Mouse (Mus musculus) macrophage (primary cell): Measurements from ENCODE around the gene Fkbp5. TPM values are rescaled to one million over a fixed set of nuclear protein-coding genes. Genes with fewer than 3 reads are reported as not detected.
A peak's percentile ranks its signal among the peaks of the same experiment; 100 is the strongest.

Experiments used
- H3K27ac ChIP-seq: fragments of 350-480 bp; formaldehyde crosslinking; 2 replicates; pipeline ENCODE4 v1.9.0; 2021
- H3K36me3 ChIP-seq: fragments of 350-480 bp; formaldehyde crosslinking; 2 replicates; pipeline ENCODE4 v1.9.0; 2021; ENCODE audit errors: inconsistent target
- H3K4me3 ChIP-seq: fragments of 350-480 bp; formaldehyde crosslinking; 2 replicates; pipeline ENCODE4 v1.9.0; 2021; ENCODE audit errors: inconsistent target
- H3K79me2 ChIP-seq: fragments of 350-480 bp; formaldehyde crosslinking; 2 replicates; pipeline ENCODE4 v1.9.0; 2021; ENCODE audit errors: inconsistent target
- WGBS: methylation state at CpG from one replicate; pipeline ENCODE4 v1.1.7; 2026; ENCODE audit warnings: inconsistent platforms; ENCODE audit not compliant: missing documents; 5-methylcytosine and 5-hydroxymethylcytosine counted together
- polyA plus RNA-seq: library from polyadenylated mRNA; stranded (reverse); fragments of 250-400 nt; gene quantifications from 3 replicates; pipeline ENCODE4 v1.2.4, GENCODE M21; 2018; ENCODE audit warnings: inconsistent platforms

The Fkbp5 gene
- polyA plus RNA-seq, 1 experiment from 2014 or later: 5.8 TPM

DNA sequence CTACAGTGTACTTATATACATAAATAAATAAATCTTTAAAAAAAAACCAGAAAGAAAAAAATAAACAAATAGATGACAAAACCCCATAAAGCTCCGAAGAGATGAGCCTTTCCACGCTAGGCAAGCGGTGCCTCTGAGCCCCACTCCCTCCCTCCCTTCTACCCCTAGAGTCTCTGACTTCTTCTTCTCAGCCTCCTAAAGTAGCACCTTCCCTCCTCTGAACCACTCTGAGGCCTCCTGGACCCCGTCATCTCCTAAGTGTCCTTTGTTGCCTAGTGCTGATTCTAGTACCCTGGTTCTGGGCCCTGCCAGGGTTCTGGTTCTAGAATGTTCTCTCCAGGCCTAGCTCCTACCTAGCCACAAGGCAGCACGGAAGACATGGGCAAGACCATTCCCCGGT is 13.2 kb upstream of the Fkbp5 start, which contains the start of gene Armc12:
Gene Armc12 (plus strand): TSS at position 301 of the 400 bp plus-strand sequence.
- Histone ChIP-seq H3K4me3 (no peak within 1 kb of the TSS), H3K36me3 (no peaks in the 10 kb centered on the region), H3K79me2 (no peaks in the 10 kb centered on the region), H3K27ac (no peak within 1 kb of the TSS)
- WGBS: 95% methylated on average over 6 of the region's 6 CpGs

DNA sequence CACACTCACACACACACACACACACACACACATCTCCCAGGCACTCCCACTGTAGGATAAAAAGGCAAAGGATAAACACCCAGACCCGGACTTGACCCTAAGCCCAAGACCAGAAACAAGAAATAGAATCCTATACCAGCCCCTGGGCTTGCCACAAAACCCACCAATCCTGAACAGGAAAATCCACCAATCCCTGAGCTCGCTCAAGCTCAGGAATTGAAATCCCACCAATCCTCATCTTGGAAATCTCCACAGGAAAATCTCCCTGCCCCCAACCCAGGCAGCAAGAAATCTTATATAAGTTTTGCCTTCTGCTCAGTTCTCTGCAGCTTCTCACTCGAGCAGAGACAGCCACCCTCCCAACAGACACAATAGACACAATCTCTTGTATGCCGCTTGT is 11.8 kb upstream of the Fkbp5 start:
- Histone ChIP-seq H3K36me3 (no peaks in the 10 kb centered on the region), H3K4me3 (no peak overlapping the region), H3K79me2 (no peaks in the 10 kb centered on the region), H3K27ac (no peak overlapping the region)
- WGBS: 81% methylated on average over 4 of the region's 4 CpGs

DNA sequence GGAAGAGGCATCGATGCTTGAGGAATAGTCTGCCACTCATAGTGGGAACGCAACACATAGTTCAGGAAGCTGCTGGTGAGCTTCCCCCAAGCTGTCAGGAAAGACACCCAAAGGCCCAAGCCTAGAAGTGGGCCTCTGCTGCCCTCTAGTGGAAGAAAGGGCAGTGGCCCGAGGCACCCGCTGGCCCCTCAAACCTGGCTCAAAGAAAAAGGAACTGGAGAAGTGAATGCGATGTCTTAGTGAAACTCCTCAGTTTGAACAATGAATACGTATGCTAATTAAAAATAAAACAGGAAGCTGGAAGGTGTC is 10.7 kb upstream of the Fkbp5 start:
- no peak overlapping the region for H3K27ac ChIP-seq
- 1% methylated on average over 6 of the region's 6 CpGs for WGBS
- H3K4me3 ChIP-seq: no peak overlapping the region
- H3K79me2 ChIP-seq: no peaks in the 10 kb centered on the region
- no peaks in the 10 kb centered on the region for H3K36me3 ChIP-seq

DNA sequence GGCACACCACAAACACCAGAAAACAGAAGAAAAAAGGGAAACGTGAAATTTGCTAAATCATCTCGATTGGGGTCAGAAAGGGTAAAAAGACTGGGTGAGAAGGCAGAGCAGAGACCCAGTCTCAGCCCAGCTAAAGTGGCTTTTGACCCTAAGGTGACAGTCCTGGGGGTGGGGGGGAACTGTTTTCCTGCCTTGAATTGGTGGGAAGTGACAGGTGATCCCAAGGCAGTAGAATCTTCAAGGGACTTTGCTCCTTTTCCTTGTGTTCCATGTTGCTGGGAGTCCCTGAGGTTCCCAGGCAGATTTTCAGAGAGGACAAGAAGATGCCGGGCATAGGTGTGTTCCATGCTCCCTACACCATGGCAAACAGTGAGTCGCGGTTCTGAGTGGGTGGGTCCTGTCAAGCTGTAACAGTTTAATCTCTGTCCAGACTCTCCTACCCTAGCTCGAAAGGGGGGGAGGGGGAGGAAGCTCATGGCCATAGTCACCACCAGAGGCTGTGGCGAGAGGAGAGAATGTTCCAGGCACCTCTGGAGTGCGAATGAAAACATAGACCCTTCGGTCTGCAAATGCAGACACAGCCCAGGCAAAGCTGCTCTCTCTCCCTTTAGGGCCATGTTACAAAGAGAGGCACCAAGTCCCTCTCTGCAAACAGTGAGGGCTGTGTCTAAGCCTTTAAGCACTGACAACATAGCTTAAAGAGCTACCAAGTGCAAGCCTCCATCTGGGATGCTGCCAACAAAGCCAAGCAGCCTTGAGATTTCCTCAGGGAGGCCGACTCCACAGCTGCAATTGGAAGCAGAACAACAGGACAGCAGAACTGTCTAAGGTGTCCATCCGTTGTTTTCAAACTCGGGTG is 10.1 kb upstream of the Fkbp5 start:
- H3K4me3 ChIP-seq: no peak overlapping the region
- H3K36me3 ChIP-seq: no peaks in the 10 kb centered on the region
- no peaks in the 10 kb centered on the region for H3K79me2 ChIP-seq
- 23% methylated on average over 12 of the region's 12 CpGs for WGBS
- no peak overlapping the region for H3K27ac ChIP-seq

DNA sequence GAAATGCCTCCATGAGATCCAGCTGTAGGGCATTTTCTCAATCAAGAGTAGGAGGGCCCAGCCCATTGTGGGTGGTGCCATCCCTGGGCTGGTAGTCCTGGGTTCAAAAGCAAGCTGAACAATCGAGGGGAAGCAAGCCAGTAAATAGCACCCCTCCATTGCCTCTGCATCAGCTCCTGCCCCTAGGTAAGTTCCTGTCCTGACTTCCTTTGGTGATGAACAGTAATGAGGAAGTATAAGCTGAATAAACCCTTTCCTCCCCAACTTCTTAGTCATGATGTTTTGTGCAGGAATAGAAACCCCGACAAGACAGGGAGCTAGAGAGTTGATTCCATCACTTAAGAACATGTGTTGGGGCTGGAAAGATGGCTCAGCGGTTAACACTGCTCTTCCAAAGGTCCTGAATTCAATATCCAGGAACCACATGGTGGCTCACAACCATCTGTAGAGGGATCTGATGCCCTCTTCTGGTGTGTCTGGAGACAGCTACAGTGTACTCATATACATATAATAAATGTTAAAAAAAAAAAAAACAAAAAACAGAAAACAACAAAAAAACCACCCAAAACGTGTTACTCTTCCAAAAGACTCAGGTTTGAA is 7.6 kb upstream of the Fkbp5 start:
- H3K4me3 ChIP-seq: no peak overlapping the region
- H3K27ac ChIP-seq: no peak overlapping the region
- WGBS: 38% methylated on average over 4 of the region's 4 CpGs

DNA sequence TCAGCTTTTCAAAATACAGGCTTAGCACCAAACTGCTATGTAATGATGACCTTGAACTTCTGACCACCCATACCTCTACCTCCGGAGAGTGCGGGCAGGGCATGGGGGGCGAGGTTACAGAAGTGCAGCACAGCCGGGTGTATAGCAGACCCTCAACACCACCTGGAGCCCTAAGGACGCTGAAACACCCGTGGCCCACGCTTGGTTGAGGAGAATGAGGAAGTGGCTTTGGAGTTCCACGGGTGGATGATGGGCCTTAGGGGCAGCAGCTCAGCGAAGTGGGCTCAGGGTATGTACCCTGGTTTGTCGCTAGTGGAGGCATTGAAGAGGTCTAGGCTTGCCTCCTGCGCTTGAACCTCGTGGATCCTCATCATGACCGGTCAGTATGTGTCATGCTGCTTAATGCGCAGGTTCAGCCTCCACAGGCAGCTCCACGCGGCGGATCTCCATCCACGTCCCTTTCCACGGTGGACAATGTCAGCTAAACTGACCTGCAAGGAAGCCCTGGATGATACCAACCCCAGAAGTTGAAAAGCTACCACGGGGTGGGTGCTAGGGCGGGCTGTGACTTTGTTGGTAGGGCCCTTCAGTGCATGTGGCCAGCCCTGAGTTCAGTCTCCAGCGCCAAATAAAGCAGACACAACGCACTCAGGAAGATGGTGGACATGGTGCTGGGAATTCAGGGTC is 6.8 kb upstream of the Fkbp5 start:
- no peak overlapping the region for H3K27ac ChIP-seq
- H3K36me3 ChIP-seq: no peaks in the 10 kb centered on the region
- no peak overlapping the region for H3K4me3 ChIP-seq
- H3K79me2 ChIP-seq: no peaks in the 10 kb centered on the region
- 56% methylated on average over 23 of the region's 23 CpGs for WGBS

More for the DNA sequence above, 7.6 kb upstream of the Fkbp5 start:
- no peaks in the 10 kb centered on the region for H3K36me3 ChIP-seq
- no peaks in the 10 kb centered on the region for H3K79me2 ChIP-seq

DNA sequence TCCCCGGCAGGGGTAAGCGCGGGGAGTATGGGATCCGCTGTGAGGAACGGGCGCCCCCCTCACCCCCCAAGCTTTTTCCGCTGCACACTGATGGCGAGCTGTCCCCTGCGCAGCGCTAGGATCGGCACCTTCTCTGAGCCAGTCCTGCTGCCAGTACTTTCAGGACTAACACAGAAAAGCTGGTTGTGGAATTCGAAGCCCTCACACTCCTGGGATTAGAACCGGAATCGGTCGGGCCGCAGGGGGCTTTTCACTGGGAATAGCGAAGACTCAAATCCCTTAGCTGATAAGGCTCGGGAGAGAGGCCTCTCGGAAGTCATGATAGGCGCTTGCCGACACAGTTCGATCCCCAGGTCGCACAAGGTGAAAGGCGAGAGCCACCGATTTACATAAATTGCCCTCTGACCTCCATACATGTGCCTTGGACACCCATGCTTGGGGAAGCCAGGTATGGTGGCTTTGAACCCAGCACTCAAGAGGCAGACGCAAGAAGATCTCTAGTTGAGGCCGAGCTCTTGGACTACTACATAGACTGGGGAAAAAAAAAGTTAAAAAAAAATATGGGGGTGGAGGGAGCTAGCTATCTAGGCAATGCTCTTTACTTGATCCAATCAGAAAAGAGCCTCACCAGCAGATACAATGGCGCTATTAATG is 6.2 kb upstream of the Fkbp5 start:
- Histone ChIP-seq H3K4me3 (peak overlapping the region; percentile 12; the same call in 1 of the 2 replicates), H3K27ac (no peak overlapping the region), H3K36me3 (no peaks in the 10 kb centered on the region), H3K79me2 (no peaks in the 10 kb centered on the region)
- 11% methylated on average over 28 of the region's 28 CpGs for WGBS

DNA sequence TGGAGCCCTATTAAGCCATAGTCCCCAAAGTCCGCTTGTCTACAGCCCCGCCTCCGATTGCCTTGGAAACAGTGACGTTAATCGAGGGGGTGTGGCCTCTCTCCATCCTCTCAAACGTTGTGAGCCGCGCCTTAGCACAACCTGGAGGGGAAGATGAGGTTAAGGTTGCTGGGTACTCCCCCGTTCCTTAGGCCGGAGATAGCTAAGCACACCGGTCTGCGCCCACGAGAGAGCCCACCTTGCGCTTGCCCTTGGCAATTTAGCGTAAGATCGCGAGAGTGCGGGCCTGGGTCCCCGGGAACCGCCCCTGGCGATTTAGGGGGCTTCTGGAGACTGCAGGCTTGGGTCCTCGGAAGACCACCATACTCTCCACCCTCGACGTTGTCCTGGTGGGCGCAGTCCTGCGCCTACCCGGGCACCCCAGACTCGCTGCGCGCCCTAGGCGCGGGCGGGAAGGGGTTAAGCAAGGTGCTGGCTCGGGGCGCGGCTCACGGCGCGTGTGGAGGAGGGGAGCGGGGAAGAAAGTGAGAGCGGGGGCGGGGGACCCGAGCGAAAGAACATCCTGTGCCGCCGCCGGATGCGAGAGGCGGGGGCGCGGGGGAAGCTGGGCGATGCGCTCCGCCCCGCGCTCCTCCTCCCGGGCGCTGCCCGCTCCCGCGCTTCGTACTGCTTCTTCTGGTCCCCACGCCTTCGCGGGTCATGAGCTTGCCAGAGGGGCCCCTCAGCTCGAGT is 5.5 kb upstream of the Fkbp5 start:
- WGBS: under 1% methylated on average over 65 of the region's 66 CpGs
- H3K4me3 ChIP-seq: peak overlapping the region; percentile 22; the same call in 1 of the 2 replicates

DNA sequence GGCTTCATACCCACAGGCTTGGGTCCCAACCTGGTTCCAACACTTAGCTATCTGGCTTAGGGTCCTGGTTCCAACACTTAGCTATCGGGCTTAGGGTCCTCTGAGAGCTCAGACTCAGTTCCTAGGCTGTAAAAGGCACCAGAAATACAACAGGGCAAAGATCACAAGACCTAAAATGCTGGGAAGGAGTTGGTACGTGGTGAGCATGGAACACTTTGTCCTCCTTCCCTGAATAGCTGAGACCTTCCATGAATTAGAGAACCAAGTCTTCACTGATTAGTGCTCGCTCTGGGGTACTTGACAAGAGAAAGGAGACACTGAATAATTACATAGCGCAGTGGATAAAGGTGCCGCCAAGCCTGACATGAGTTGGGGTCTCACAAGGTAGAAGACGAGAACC is 4.6 kb upstream of the Fkbp5 start:
- H3K79me2 ChIP-seq: no peaks in the 10 kb centered on the region
- H3K27ac ChIP-seq: no peak overlapping the region
- H3K36me3 ChIP-seq: no peaks in the 10 kb centered on the region
- WGBS: 76% methylated on average over 6 of the region's 6 CpGs
- H3K4me3 ChIP-seq: no peak overlapping the region

More for the DNA sequence above, 5.5 kb upstream of the Fkbp5 start:
- no peaks in the 10 kb centered on the region for H3K79me2 ChIP-seq
- no peak overlapping the region for H3K27ac ChIP-seq
- no peaks in the 10 kb centered on the region for H3K36me3 ChIP-seq

DNA sequence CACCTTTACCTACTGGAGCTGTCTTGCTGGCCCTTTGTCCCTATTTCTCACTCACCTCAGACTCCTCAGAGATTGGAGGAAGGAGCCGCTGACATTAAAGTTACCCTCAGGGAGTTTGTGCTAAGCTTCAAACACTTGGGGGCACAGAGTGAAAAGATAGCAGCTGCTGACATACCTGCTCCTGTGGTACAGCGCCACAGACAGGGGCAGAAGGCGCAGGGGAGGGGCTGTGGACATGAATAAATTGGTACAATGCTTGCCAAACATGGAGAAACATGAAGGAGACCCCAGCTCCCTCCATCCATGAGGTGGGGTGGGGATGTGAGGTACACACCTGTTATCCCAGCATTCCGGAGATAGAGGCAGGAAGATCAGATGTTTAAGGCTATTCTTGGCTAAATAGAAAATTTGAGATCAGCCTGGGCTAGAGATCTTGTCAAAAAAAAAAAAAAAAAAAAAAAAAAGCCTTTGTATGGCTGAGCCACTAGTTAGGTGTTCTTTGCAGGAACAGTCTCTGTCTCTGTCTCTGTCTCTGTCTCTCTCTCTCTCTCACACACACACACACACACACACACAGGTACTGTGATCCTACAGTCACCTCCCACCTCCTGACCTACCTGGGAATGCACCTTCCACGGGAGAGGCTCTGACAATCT is 3.9 kb upstream of the Fkbp5 start:
- Histone ChIP-seq H3K79me2 (no peaks in the 10 kb centered on the region), H3K27ac (no peak overlapping the region), H3K36me3 (no peaks in the 10 kb centered on the region), H3K4me3 (no peak overlapping the region)
- 80% methylated on average over 5 of the region's 5 CpGs for WGBS

DNA sequence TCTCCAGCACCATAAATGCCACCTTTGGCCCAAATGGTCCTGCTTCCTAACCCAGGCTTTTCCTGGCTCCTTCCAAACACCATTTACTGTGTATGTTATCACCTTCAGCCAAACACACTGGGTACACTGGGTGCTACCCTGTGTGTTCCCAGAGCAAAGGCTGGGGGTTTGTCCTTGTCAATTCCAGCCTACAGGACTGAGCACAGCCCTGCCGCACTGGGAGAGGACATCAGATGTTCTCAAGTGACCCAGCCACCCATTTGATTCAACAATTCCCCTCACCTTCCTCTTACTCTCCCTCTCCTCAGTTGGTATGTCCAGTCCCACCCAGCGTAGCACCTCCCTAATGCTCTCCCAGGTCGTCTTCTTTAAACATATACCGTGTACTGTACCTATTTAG is 3.2 kb upstream of the Fkbp5 start:
- no peak overlapping the region for H3K4me3 ChIP-seq
- H3K79me2 ChIP-seq: no peaks in the 10 kb centered on the region
- H3K27ac ChIP-seq: no peak overlapping the region
- no peaks in the 10 kb centered on the region for H3K36me3 ChIP-seq
- 96% methylated on average over 4 of the region's 4 CpGs for WGBS

DNA sequence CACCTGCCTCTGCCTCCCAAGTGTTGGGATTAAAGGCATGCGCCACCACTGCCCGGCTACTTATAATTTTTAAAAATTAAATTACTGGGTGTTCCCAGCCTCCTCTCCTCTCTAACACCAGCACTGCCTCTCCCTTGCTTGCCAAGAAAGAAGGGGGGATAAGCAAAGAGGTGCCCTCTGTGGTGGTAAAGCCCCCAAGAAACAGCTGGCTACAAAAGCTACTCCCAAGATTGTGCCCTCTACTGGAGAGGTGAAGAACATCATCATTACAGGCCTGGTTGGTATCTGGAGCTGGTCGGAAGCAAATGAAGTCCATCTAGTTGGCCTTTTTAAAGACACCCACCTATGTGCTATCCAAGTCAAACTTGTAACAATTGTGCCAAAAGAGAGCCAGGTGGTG is 2.5 kb upstream of the Fkbp5 start:
- Histone ChIP-seq H3K36me3 (no peaks in the 10 kb centered on the region), H3K79me2 (no peaks in the 10 kb centered on the region), H3K4me3 (no peak overlapping the region), H3K27ac (no peak overlapping the region)
- 81% methylated on average over 3 of the region's 3 CpGs for WGBS

DNA sequence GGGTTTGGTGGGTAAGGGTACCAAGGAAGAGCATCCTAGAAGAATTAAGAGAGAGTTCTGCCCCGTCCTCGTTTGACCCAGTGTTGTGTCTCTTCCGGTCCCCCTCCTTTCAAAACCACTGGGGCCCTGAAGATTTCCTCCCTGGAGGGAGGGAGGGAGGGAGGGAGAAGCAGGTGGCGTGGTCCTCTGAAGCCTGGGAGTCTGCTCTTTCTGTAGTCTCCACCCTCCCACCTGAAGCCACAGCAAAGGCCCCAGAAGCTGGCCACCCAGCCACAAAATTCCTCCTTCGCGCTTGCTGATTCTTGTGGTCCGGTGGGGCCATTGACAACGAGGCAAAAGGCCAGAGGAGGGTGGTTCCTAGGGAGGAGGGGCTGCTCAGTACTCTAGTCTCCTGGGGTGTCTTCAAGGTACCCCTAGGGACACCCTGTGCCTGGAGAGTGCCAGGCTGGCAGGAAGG is 1.3 kb upstream of the Fkbp5 start:
- no peak overlapping the region for H3K27ac ChIP-seq
- H3K79me2 ChIP-seq: no peaks in the 10 kb centered on the region
- no peaks in the 10 kb centered on the region for H3K36me3 ChIP-seq
- H3K4me3 ChIP-seq: no peak overlapping the region
- 58% methylated on average over 8 of the region's 8 CpGs for WGBS
